Mouse (Mus musculus) spleen, adult 2 months (tissue): Measurements from ENCODE around the gene Zfp398.

Source experiments
- CTCF ChIP-seq: fragments of 200-500 bp; IDR thresholded peaks from 2 replicates; pipeline ENCODE4 v1.5.1; 2011; ENCODE audit warnings: mild to moderate bottlenecking, inconsistent platforms; ENCODE audit not compliant: insufficient read depth, insufficient read length, insufficient replicate concordance; ENCODE audit errors: extremely low read depth
- POLR2A ChIP-seq: fragments of 200-500 bp; IDR thresholded peaks from 2 replicates; pipeline ENCODE4 v1.6.1; 2011; ENCODE audit warnings: low read depth, low read length, inconsistent platforms

DNA sequence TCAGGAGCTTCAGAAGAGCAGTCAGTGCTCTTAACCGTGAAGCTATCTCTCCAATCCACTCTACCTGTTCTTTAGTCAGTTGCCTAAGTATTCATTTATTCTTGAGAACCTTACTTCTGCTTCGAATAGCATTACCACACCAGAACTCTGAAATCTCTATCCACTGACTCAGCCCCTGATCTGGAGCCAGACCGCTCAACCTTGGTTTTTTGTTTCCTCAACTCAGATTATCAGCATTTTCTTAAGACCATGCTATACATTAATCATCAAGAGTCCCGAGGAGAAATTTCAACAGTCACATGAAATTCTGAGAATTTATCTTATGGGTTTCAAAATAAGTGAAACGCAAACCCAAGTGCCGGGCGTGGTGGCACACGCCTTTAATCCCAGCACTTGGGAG lies 16.7 kb upstream of the Zfp398 start:
- TF ChIP-seq POLR2A (no peak), CTCF (no peak)
